Mouse (Mus musculus): Measurements from ENCODE around the gene Stub1. TPM values are rescaled to one million over a fixed set of nuclear protein-coding genes. Genes with fewer than 3 reads are reported as not detected.

Gene Stub1
- polyA plus RNA-seq, 1 experiment from 2014 or later: 246 TPM

DNA sequence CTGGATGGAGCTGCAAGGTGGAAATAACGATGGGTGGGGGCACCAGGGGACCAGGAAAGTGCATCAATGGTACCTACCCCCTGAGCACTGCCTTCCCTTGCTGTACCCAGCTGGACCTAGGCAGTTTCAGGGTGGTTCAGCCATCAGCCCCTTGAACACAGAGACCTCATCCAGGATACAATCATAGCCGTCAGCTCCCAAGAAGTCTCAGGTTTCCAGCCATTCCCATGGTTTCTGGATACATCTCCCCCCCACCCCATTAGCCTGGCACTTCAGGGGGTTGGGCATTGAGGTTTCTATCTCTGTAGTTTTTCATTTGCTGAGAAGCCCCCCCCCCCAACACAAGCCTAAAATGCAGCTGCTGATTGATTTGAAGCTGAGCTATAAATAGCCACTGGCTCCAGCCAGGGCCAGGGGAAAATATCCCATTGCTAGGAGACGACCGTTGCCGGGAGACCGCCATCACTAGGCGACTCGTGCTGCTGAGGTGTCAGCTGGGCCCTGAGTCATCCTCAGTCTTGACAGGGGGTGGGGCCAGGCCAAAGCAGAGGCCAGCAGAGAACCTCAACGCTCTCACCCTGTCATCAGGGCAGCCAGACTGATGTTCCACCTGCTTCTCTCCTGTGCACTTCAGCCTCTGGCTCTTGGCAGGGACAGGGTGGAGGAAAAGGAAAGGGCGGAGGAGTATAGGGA is 30.2 kb downstream of the Stub1 start:
- Histone ChIP-seq H3K4me1 (replicated peaks; ENCODE audit: control insufficient read depth, insufficient read depth, low read length) (no peaks in the 10 kb centered on the region), H3K27me3 (replicated peaks; ENCODE audit: control insufficient read depth, insufficient read depth, low read length) (peaks cover 7% of the 10 kb centered on the region; the same call in 1 of the 2 replicates), H3K9ac (ENCODE audit: low read depth, low read length) (0 out of 2 replicates have a peak overlapping the region, but pooled peaks have one; percentile 3), H3K4me2 (replicated peaks; ENCODE audit: low read depth) (no peak overlapping the region), H3K4me3 (ENCODE audit: low read depth, low read length) (no peak overlapping the region), H3K27ac (ENCODE audit: low read depth, low read length) (no peak overlapping the region), H3K36me3 (ENCODE audit: control insufficient read depth, insufficient read depth) (no peaks in the 10 kb centered on the region), H3K9me3 (ENCODE audit: control insufficient read depth) (no peaks in the 10 kb centered on the region)
- TF ChIP-seq CTCF (IDR thresholded peaks at IDR 0.05; ENCODE audit: low read depth): no peak
- peak; percentile 44 for ATAC-seq
- WGBS: 8% methylated on average over 10 of the region's 10 CpGs

GRCm38 (mm10) chr17:25801029-25801428 is 32.2 kb downstream of the Stub1 start:
- ATAC-seq: peak; percentile 27; the same call in 1 of the 2 replicates
- peaks cover 7% of the 10 kb centered on the region; the same call in 1 of the 2 replicates for H3K27me3 ChIP-seq (replicated peaks; ENCODE audit: control insufficient read depth, insufficient read depth, low read length)
- H3K9me3 ChIP-seq (ENCODE audit: control insufficient read depth): no peaks in the 10 kb centered on the region
- no peak overlapping the region for H3K27ac ChIP-seq (ENCODE audit: low read depth, low read length)
- WGBS: 5% methylated on average over 6 of the region's 6 CpGs
- no peak overlapping the region for H3K4me2 ChIP-seq (replicated peaks; ENCODE audit: low read depth)
- H3K4me3 ChIP-seq (ENCODE audit: low read depth, low read length): no peak overlapping the region
- H3K4me1 ChIP-seq (replicated peaks; ENCODE audit: control insufficient read depth, insufficient read depth, low read length): 0 out of 2 replicates have a peak, but pooled peaks cover 6% of the 10 kb centered on the region
- peak; percentile 92 for TF ChIP-seq CTCF (IDR thresholded peaks at IDR 0.05; ENCODE audit: low read depth)
- no peaks in the 10 kb centered on the region for H3K36me3 ChIP-seq (ENCODE audit: control insufficient read depth, insufficient read depth)
- no peak overlapping the region for H3K9ac ChIP-seq (ENCODE audit: low read depth, low read length)

DNA sequence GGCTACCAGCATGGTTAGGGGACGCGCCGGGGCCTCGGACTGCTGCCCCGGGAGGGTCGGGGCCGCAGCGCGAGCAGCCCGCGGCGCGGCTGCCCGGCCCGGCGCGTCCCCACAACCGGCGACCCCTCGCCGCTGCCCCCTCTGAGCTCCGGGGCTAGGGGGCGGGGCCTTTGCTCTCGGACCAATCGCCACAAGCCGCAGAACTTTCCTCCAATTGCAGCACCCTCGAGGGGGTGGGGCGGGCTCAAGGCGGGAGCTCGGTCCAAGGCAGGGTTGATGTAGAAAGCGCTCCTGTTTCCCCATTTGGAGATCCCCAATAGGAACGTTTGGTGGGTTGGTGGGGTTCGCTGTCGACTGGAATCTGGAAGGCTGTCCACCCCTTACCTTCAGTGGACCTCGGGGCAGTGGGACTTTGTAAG is 36.2 kb downstream of the Stub1 start, which contains the start of gene Metrn:
TSS of gene Metrn (minus strand) at position 186 of the 419 bp plus-strand sequence.
- TF ChIP-seq CTCF (IDR thresholded peaks at IDR 0.05; ENCODE audit: low read depth): no peak
- 1% methylated on average over 34 of the region's 35 CpGs for WGBS
- no peaks in the 10 kb centered on the region for H3K36me3 ChIP-seq (ENCODE audit: control insufficient read depth, insufficient read depth)
- peak; percentile 56 for ATAC-seq
- peak within 1 kb of the TSS; percentile 93 for H3K4me2 ChIP-seq (replicated peaks; ENCODE audit: low read depth)
- no peak within 1 kb of the TSS for H3K27ac ChIP-seq (ENCODE audit: low read depth, low read length)
- H3K4me3 ChIP-seq (ENCODE audit: low read depth, low read length): peak within 1 kb of the TSS; percentile 81
- H3K4me1 ChIP-seq (replicated peaks; ENCODE audit: control insufficient read depth, insufficient read depth, low read length): peaks cover 18% of the 10 kb centered on the region; the same call in 1 of the 2 replicates
- H3K27me3 ChIP-seq (replicated peaks; ENCODE audit: control insufficient read depth, insufficient read depth, low read length): no peaks in the 10 kb centered on the region; the same call in 1 of the 2 replicates
- H3K9ac ChIP-seq (ENCODE audit: low read depth, low read length): peak within 1 kb of the TSS; percentile 40; the same call in 1 of the 2 replicates
- no peaks in the 10 kb centered on the region for H3K9me3 ChIP-seq (ENCODE audit: control insufficient read depth)

- peak overlapping the region; percentile 81 for H3K4me3 ChIP-seq (ENCODE audit: low read depth, low read length)
- H3K36me3 ChIP-seq (ENCODE audit: control insufficient read depth, insufficient read depth): no peaks in the 10 kb centered on the region
- H3K4me2 ChIP-seq (replicated peaks; ENCODE audit: low read depth): peak overlapping the region; percentile 93
- TF ChIP-seq CTCF (IDR thresholded peaks at IDR 0.05; ENCODE audit: low read depth): no peak; the same call in 1 of the 2 replicates
- 6% methylated on average over 37 of the region's 37 CpGs for WGBS
- H3K4me1 ChIP-seq (replicated peaks; ENCODE audit: control insufficient read depth, insufficient read depth, low read length): peaks cover 21% of the 10 kb centered on the region; the same call in 1 of the 2 replicates
- ATAC-seq: no peak
- H3K9me3 ChIP-seq (ENCODE audit: control insufficient read depth): no peaks in the 10 kb centered on the region
- H3K27me3 ChIP-seq (replicated peaks; ENCODE audit: control insufficient read depth, insufficient read depth, low read length): no peaks in the 10 kb centered on the region
- no peak overlapping the region for H3K27ac ChIP-seq (ENCODE audit: low read depth, low read length)
- peak overlapping the region; percentile 40; the same call in 1 of the 2 replicates for H3K9ac ChIP-seq (ENCODE audit: low read depth, low read length)
Measured at GRCm38 (mm10) chr17:25796211-25796771, 36.9 kb downstream of the Stub1 start.

DNA sequence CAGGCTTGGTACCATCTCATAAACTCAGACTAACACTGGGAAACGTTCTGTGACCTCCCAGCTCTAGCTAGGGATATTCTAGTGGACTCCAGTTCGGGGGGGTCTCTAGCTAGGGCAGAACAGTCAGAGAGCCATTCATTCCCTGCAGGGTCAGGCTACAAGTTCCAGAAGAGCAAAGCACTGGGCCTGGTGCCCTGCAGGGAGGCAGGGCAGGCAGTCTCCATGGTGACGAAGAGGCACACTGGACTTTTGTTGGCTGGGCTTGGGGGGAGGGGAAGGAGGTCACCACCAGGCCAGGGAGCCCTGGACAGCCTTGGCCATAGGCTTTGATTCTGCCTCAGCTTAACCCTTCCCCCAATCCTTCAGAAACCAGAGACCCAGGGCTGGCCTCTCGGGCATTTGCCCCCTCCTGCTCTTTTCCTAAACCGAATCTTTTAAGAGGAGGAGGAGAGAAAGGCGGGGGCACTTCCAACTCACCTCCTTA is 37.6 kb downstream of the Stub1 start, which contains the start of gene AC134908.4:
TSS of gene AC134908.4 (minus strand) at position 51 of the 484 bp plus-strand sequence.
- H3K4me3 ChIP-seq (ENCODE audit: low read depth, low read length): peak within 1 kb of the TSS; percentile 81
- H3K27ac ChIP-seq (ENCODE audit: low read depth, low read length): no peak within 1 kb of the TSS; the same call in 1 of the 2 replicates
- peak within 1 kb of the TSS; percentile 93 for H3K4me2 ChIP-seq (replicated peaks; ENCODE audit: low read depth)
- H3K4me1 ChIP-seq (replicated peaks; ENCODE audit: control insufficient read depth, insufficient read depth, low read length): peaks cover 22% of the 10 kb centered on the region; the same call in 1 of the 2 replicates
- no peaks in the 10 kb centered on the region for H3K27me3 ChIP-seq (replicated peaks; ENCODE audit: control insufficient read depth, insufficient read depth, low read length)
- H3K9ac ChIP-seq (ENCODE audit: low read depth, low read length): peak within 1 kb of the TSS; percentile 40; the same call in 1 of the 2 replicates
- no peaks in the 10 kb centered on the region for H3K9me3 ChIP-seq (ENCODE audit: control insufficient read depth)
- no peaks in the 10 kb centered on the region for H3K36me3 ChIP-seq (ENCODE audit: control insufficient read depth, insufficient read depth)
- no peak for ATAC-seq
- no peak for TF ChIP-seq CTCF (IDR thresholded peaks at IDR 0.05; ENCODE audit: low read depth)
- WGBS: 48% methylated on average over 6 of the region's 6 CpGs

DNA sequence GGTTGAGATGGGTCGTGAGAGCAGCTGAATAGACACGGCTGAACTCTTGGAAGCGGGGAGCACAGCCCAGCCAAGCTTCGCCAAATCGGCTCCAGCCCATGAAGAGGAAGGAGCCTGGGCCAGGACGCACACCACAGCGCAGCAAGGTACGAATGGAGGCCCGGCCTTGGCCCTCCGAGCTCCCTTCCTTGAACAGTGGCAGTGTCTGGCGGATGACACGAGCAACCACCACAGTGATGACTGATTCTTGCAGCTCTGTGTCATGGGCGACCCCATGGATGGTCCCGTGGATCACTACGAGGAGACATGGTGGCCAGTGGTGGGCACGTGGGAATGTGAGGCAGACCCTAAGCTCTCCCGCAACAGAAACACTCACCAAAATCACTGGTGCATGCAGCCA is 38.2 kb downstream of the Stub1 start:
- no peak for TF ChIP-seq CTCF (IDR thresholded peaks at IDR 0.05; ENCODE audit: low read depth)
- 91% methylated on average over 17 of the region's 17 CpGs for WGBS
- Histone ChIP-seq H3K4me1 (replicated peaks; ENCODE audit: control insufficient read depth, insufficient read depth, low read length) (peaks cover 22% of the 10 kb centered on the region; the same call in 1 of the 2 replicates), H3K27me3 (replicated peaks; ENCODE audit: control insufficient read depth, insufficient read depth, low read length) (no peaks in the 10 kb centered on the region), H3K4me2 (replicated peaks; ENCODE audit: low read depth) (no peak overlapping the region), H3K9me3 (ENCODE audit: control insufficient read depth) (no peaks in the 10 kb centered on the region), H3K27ac (ENCODE audit: low read depth, low read length) (no peak overlapping the region; the same call in 1 of the 2 replicates), H3K36me3 (ENCODE audit: control insufficient read depth, insufficient read depth) (0 out of 2 replicates have a peak, but pooled peaks cover under 1% of the 10 kb centered on the region), H3K4me3 (ENCODE audit: low read depth, low read length) (no peak overlapping the region), H3K9ac (ENCODE audit: low read depth, low read length) (no peak overlapping the region)
- no peak for ATAC-seq
